Mouse (Mus musculus) olfactory bulb, adult 2 months (tissue): ENCODE results near the gene Gpr88. TPM values are rescaled to one million over a fixed set of nuclear protein-coding genes. Genes with fewer than 3 reads are reported as not detected.

Source experiments
- H3K27ac ChIP-seq: fragments of 200-500 bp; 2 replicates; pipeline ENCODE4 v1.5.1; 2012; ENCODE audit warnings: low read depth, low read length; ENCODE audit not compliant: insufficient read depth
- H3K4me1 ChIP-seq: fragments of 200-500 bp; 2 replicates; pipeline ENCODE4 v1.6.1; 2012; ENCODE audit warnings: low read length; ENCODE audit not compliant: control insufficient read depth, insufficient read depth
- H3K4me3 ChIP-seq: fragments of 200-500 bp; 2 replicates; pipeline ENCODE4 v1.5.1; 2012; ENCODE audit warnings: mild to moderate bottlenecking, low read depth, low read length, moderate library complexity; ENCODE audit not compliant: insufficient read depth
- CTCF ChIP-seq: fragments of 200-500 bp; IDR thresholded peaks from 2 replicates; pipeline ENCODE4 v1.5.1; 2012; ENCODE audit warnings: low read depth, mild to moderate bottlenecking, low read length, moderate library complexity; ENCODE audit not compliant: insufficient read depth
- POLR2A ChIP-seq: fragments of 200-500 bp; IDR thresholded peaks from 2 replicates; pipeline ENCODE4 v1.6.1; 2012; ENCODE audit warnings: mild to moderate bottlenecking, low read depth, low read length, moderate library complexity; ENCODE audit not compliant: insufficient read depth
- WGBS: fragments of 180-500 bp; shearing (Covaris S2); methylation state at CpG from one replicate; pipeline ENCODE4 v1.1.7; 2018; 5-methylcytosine and 5-hydroxymethylcytosine counted together
- polyA plus RNA-seq: library from polyadenylated mRNA; stranded (reverse); fragments of >200 nt; gene quantifications from 2 replicates; pipeline ENCODE4 v1.2.4, GENCODE M21; 2012; ENCODE audit warnings: low replicate concordance; ENCODE audit not compliant: missing spikeins, insufficient read depth, insufficient read length

Gpr88 gene
- polyA plus RNA-seq, 1 experiment = not detected

- H3K4me1 ChIP-seq = peaks cover 19% of the 10 kb centered on the region
- H3K4me3 ChIP-seq = peak overlapping the region; percentile 47
- TF ChIP-seq POLR2A (no peak), CTCF (peak; percentile 20; the same call in 1 of the 2 replicates)
- no peak overlapping the region for H3K27ac ChIP-seq
- WGBS = 1% methylated on average over 48 of the region's 48 CpGs
These were observed 855 bp downstream of the Gpr88 start for GRCm38 (mm10) chr3:116252255-116253040.

GRCm38 (mm10) chr3:116251481-116252254, 1.6 kb downstream of the Gpr88 start:
- TF ChIP-seq POLR2A (no peak), CTCF (no peak)
- WGBS = under 1% methylated on average over 86 of the region's 86 CpGs
- Histone ChIP-seq H3K4me1 (peaks cover 19% of the 10 kb centered on the region), H3K4me3 (peak overlapping the region; percentile 47), H3K27ac (no peak overlapping the region)

GRCm38 (mm10) chr3:116249026-116249425, 4.3 kb downstream of the Gpr88 start:
- Histone ChIP-seq H3K4me3 (no peak overlapping the region), H3K4me1 (peaks cover 19% of the 10 kb centered on the region), H3K27ac (no peak overlapping the region)
- 58% methylated on average over 2 of the region's 2 CpGs for WGBS
- TF ChIP-seq CTCF (no peak), POLR2A (no peak)

- Histone ChIP-seq H3K4me1 (no peaks in the 10 kb centered on the region), H3K4me3 (no peak overlapping the region), H3K27ac (no peak overlapping the region)
- TF ChIP-seq POLR2A = no peak
- no peak for TF ChIP-seq CTCF
- 79% methylated on average over 6 of the region's 6 CpGs for WGBS
These were observed 8.8 kb downstream of the Gpr88 start for GRCm38 (mm10) chr3:116244476-116244875.

- 77% methylated on average over 9 of the region's 9 CpGs for WGBS
- Histone ChIP-seq H3K4me1 (no peaks in the 10 kb centered on the region), H3K27ac (no peak overlapping the region), H3K4me3 (no peak overlapping the region)
- no peak for TF ChIP-seq POLR2A
- TF ChIP-seq CTCF = no peak
These were observed 10.6 kb downstream of the Gpr88 start for GRCm38 (mm10) chr3:116242685-116243084.

- WGBS = 94% methylated on average over 5 of the region's 5 CpGs
- TF ChIP-seq CTCF = no peak
- no peak for TF ChIP-seq POLR2A
- no peak overlapping the region for H3K27ac ChIP-seq
- no peak overlapping the region for H3K4me3 ChIP-seq
- H3K4me1 ChIP-seq = no peaks in the 10 kb centered on the region
These were observed 15.8 kb downstream of the Gpr88 start for GRCm38 (mm10) chr3:116237527-116237926.

- H3K4me1 ChIP-seq = no peaks in the 10 kb centered on the region
- no peak overlapping the region for H3K4me3 ChIP-seq
- 87% methylated on average over 4 of the region's 4 CpGs for WGBS
- TF ChIP-seq POLR2A = no peak
- no peak for TF ChIP-seq CTCF
- no peak overlapping the region for H3K27ac ChIP-seq
These were observed 16.4 kb downstream of the Gpr88 start for GRCm38 (mm10) chr3:116236856-116237255.

GRCm38 (mm10) chr3:116233515-116233914, 19.8 kb downstream of the Gpr88 start:
- WGBS = 85% methylated on average over 3 of the region's 3 CpGs
- H3K27ac ChIP-seq = no peak overlapping the region
- H3K4me1 ChIP-seq = no peaks in the 10 kb centered on the region
- TF ChIP-seq CTCF (no peak), POLR2A (no peak)
- H3K4me3 ChIP-seq = no peak overlapping the region

GRCm38 (mm10) chr3:116232763-116233162, 20.5 kb downstream of the Gpr88 start:
- Histone ChIP-seq H3K27ac (no peak overlapping the region), H3K4me3 (no peak overlapping the region), H3K4me1 (no peaks in the 10 kb centered on the region)
- TF ChIP-seq POLR2A (no peak), CTCF (no peak)
- 93% methylated on average over 5 of the region's 5 CpGs for WGBS
